ENCODE assay signal across 7 mouse cellular contexts in genomic region chr4:120032320-120032983, GRCm38 (mm10). TPM values are rescaled to one million over a fixed set of nuclear protein-coding genes. Genes with fewer than 3 reads are reported as not detected.
DNase-seq lines count a peak whose midpoint lies in the region; ATAC-seq and TF ChIP-seq lines count a peak whose summit lies in the region.

No protein-coding gene starts in this region.

- peak overlapping the region; percentile 99 for H3K4me2 ChIP-seq in limb, embryonic 13.5 days (replicated peaks)
- peak overlapping the region; percentile 89 for H3K4me2 ChIP-seq in midbrain, embryonic 14.5 days (ENCODE audit: low read length)

- no peak for TF ChIP-seq POLR2A in spleen, adult 2 months (IDR thresholded peaks at IDR 0.05; ENCODE audit: low read depth, low read length)

- no peak for TF ChIP-seq CTCF in spleen, adult 2 months (IDR thresholded peaks at IDR 0.05; ENCODE audit: extremely low read depth, insufficient read depth, insufficient read length, insufficient replicate concordance)

- H3K27me3 ChIP-seq in embryonic facial prominence, embryonic 10.5 days (replicated peaks; ENCODE audit: low read depth, poor library complexity, severe bottlenecking) = peaks cover 97% of the 10 kb centered on the region
- H3K27me3 ChIP-seq in heart, embryonic 10.5 days (ENCODE audit: insufficient read depth, poor library complexity, severe bottlenecking) = peaks cover 79% of the 10 kb centered on the region
- peaks cover 77% of the 10 kb centered on the region for H3K27me3 ChIP-seq in limb, embryonic 13.5 days
- H3K27me3 ChIP-seq in midbrain, embryonic 14.5 days (ENCODE audit: control insufficient read depth, insufficient read depth, low read length) = peaks cover 19% of the 10 kb centered on the region; the same call in 1 of the 2 replicates
- no peaks in the 10 kb centered on the region for H3K27me3 ChIP-seq in spleen, adult 2 months (ENCODE audit: control insufficient read depth, insufficient read depth, low read length)

- ATAC-seq in limb, embryonic 13.5 days (ENCODE audit: low FRiP score, low read depth) = peak; percentile 82
- peak; percentile 59 for ATAC-seq in midbrain, embryonic 14.5 days (ENCODE audit: low FRiP score, low TSS enrichment)

- no peaks in the 10 kb centered on the region for H3K9me3 ChIP-seq in embryonic facial prominence, embryonic 10.5 days
- no peaks in the 10 kb centered on the region for H3K9me3 ChIP-seq in heart, embryonic 10.5 days
- H3K9me3 ChIP-seq in limb, embryonic 13.5 days = no peaks in the 10 kb centered on the region
- no peaks in the 10 kb centered on the region for H3K9me3 ChIP-seq in midbrain, embryonic 14.5 days (ENCODE audit: control insufficient read depth, low read length)

- peaks cover 18% of the 10 kb centered on the region for H3K4me1 ChIP-seq in embryonic facial prominence, embryonic 10.5 days
- peaks cover 20% of the 10 kb centered on the region for H3K4me1 ChIP-seq in heart, embryonic 10.5 days
- H3K4me1 ChIP-seq in limb, embryonic 13.5 days = peaks cover 14% of the 10 kb centered on the region
- peaks cover 12% of the 10 kb centered on the region; the same call in 1 of the 2 replicates for H3K4me1 ChIP-seq in midbrain, embryonic 14.5 days (ENCODE audit: control insufficient read depth, insufficient read depth, low read length)
- H3K4me1 ChIP-seq in spleen, adult 2 months (ENCODE audit: control insufficient read depth, insufficient read depth, insufficient read length) = peaks cover 18% of the 10 kb centered on the region

- peak overlapping the region; percentile 64 for H3K9ac ChIP-seq in limb, embryonic 13.5 days
- H3K9ac ChIP-seq in midbrain, embryonic 14.5 days (replicated peaks; ENCODE audit: low read length) = peak overlapping the region; percentile 62

- H3K27ac ChIP-seq in embryonic facial prominence, embryonic 10.5 days (replicated peaks) = no peak overlapping the region; the same call in 1 of the 2 replicates
- peak overlapping the region; percentile 76 for H3K27ac ChIP-seq in heart, embryonic 10.5 days
- H3K27ac ChIP-seq in limb, embryonic 13.5 days = no peak overlapping the region
- H3K27ac ChIP-seq in midbrain, embryonic 14.5 days (replicated peaks; ENCODE audit: low read depth, low read length) = no peak overlapping the region; the same call in 1 of the 2 replicates
- peak overlapping the region; percentile 15; the same call in 1 of the 2 replicates for H3K27ac ChIP-seq in spleen, adult 2 months (ENCODE audit: insufficient read depth, low read length)

- peak; percentile 68 for DNase-seq in adrenal gland, postnatal 10 days
- DNase-seq in embryonic facial prominence, embryonic 10.5 days (ENCODE audit: low spot score) = peak; percentile 71
- DNase-seq in heart, embryonic 10.5 days (ENCODE audit: low spot score) = peak; percentile 85
- peak; percentile 28 to 33 for DNase-seq in kidney, adult 8-10 months
- peak; percentile 75 for DNase-seq in midbrain, embryonic 14.5 days
- peak in 1 of 2 experiments; percentile 46 for DNase-seq in spleen, adult 2 months (ENCODE audit: low read depth in 1 of 2, low spot score in 2 of 2)

- H3K4me3 ChIP-seq in embryonic facial prominence, embryonic 10.5 days = peak overlapping the region; percentile 72
- H3K4me3 ChIP-seq in heart, embryonic 10.5 days = peak overlapping the region; percentile 74
- H3K4me3 ChIP-seq in limb, embryonic 13.5 days = peak overlapping the region; percentile 59
- H3K4me3 ChIP-seq in midbrain, embryonic 14.5 days (replicated peaks; ENCODE audit: low read depth, low read length) = peak overlapping the region; percentile 51
- H3K4me3 ChIP-seq in spleen, adult 2 months (ENCODE audit: extremely low read depth, insufficient read depth, insufficient read length) = peak overlapping the region; percentile 88

- no peaks in the 10 kb centered on the region for H3K36me3 ChIP-seq in embryonic facial prominence, embryonic 10.5 days (replicated peaks)
- H3K36me3 ChIP-seq in heart, embryonic 10.5 days = no peaks in the 10 kb centered on the region
- H3K36me3 ChIP-seq in limb, embryonic 13.5 days = no peaks in the 10 kb centered on the region
- no peaks in the 10 kb centered on the region for H3K36me3 ChIP-seq in midbrain, embryonic 14.5 days (ENCODE audit: control insufficient read depth, insufficient read depth, low read length)
- no peaks in the 10 kb centered on the region for H3K36me3 ChIP-seq in spleen, adult 2 months (ENCODE audit: control insufficient read depth, insufficient read depth, low read length)

- 12% methylated on average over 70 of the region's 70 CpGs for WGBS in embryonic facial prominence, embryonic 10.5 days
- WGBS in heart, embryonic 10.5 days = 14% methylated on average over 70 of the region's 70 CpGs
- under 1% methylated on average over 44 of the region's 70 CpGs for WGBS in limb, embryonic 13.5 days
- WGBS in midbrain, embryonic 14.5 days = 1% methylated on average over 69 of the region's 70 CpGs
- 12% methylated on average over 70 of the region's 70 CpGs for WGBS in spleen, adult 2 months

RNA-seq across cellular contexts. Expression of gene AL607142.1, which starts 32.3 kb away (rescaled TPM):
- not detected for total RNA-seq in adrenal gland, postnatal 10 days (2021)
- polyA plus RNA-seq in embryonic facial prominence, embryonic 10.5 days (2016; fragmentation: Nextera tagmentation; extraction: Ambion mirVana) = not detected in 2 replicates
- polyA plus RNA-seq in heart, embryonic 10.5 days (2016; fragmentation: Nextera tagmentation; extraction: Ambion mirVana) = not detected in 2 replicates
- polyA plus RNA-seq in limb, embryonic 13.5 days (2015; fragmentation: Nextera tagmentation; extraction: Ambion mirVana) = not detected in 2 replicates
- polyA plus RNA-seq in midbrain, embryonic 14.5 days (2014; fragmentation: Nextera tagmentation; extraction: Ambion mirVana) = not detected in 2 replicates
- not detected in 2 replicates for polyA plus RNA-seq in spleen, adult 2 months (2012; rRNA removed)

Comparison
In these comparisons a context has a peak if more than half of its experiments do, and no peak if none do; other contexts are left out.
1. H3K27ac ChIP-seq: peak in heart, embryonic 10.5 days (single experiment) and spleen, adult 2 months (single experiment); none in embryonic facial prominence, embryonic 10.5 days (single experiment), limb, embryonic 13.5 days (single experiment) and midbrain, embryonic 14.5 days (single experiment).
2. Peak in every context shown above with its lines, with median percentiles within 50 percentile points of each other: H3K4me3 ChIP-seq.